In genomic region chr2:3771483-3771882, GRCm38 (mm10) we compare ENCODE assay signal across 13 mouse cellular contexts.
"Had no signal": no experiment of that assay in that cellular context is flagged by ENCODE, and none has a peak within 500 bp of the region (broad histone marks: within the 10 kb centered on the region; RNA-seq: fewer than 3 reads in every experiment).

No protein-coding gene starts in this region.

- DNase-seq: kidney, adult 11 months; kidney, postnatal 14 days; left cerebral cortex, postnatal 4 days; lung, adult 18-20 months; right cerebral cortex, postnatal 14 days; thymus, adult 2 months; thymus, postnatal 25 days had no signal

- H3K36me3 ChIP-seq: midbrain, embryonic 12.5 days; neural tube, embryonic 13.5 days had no signal

- H3K9ac ChIP-seq: kidney, embryonic 15.5 days; limb, embryonic 13.5 days; midbrain, embryonic 12.5 days; neural tube, embryonic 13.5 days had no signal

- H3K4me2 ChIP-seq: kidney, embryonic 15.5 days; limb, embryonic 13.5 days; midbrain, embryonic 12.5 days; neural tube, embryonic 13.5 days had no signal

- H3K27me3 ChIP-seq: kidney, embryonic 15.5 days; limb, embryonic 13.5 days; midbrain, embryonic 12.5 days; neural tube, embryonic 13.5 days had no signal

- ATAC-seq: hindbrain, postnatal 0 days; midbrain, embryonic 16.5 days had no signal

- H3K27ac ChIP-seq: hindbrain, postnatal 0 days; kidney, embryonic 15.5 days; limb, embryonic 13.5 days; midbrain, embryonic 12.5 days; neural tube, embryonic 13.5 days had no signal

- H3K9me3 ChIP-seq: kidney, embryonic 15.5 days; limb, embryonic 13.5 days; midbrain, embryonic 12.5 days; neural tube, embryonic 13.5 days had no signal

- H3K4me3 ChIP-seq: kidney, embryonic 15.5 days; limb, embryonic 13.5 days; midbrain, embryonic 12.5 days; neural tube, embryonic 13.5 days had no signal
